Mouse (Mus musculus): ENCODE results near the gene Jmjd7.

- no peak for TF ChIP-seq CTCF (IDR thresholded peaks at IDR 0.05; ENCODE audit: insufficient read depth, low read length)
- no peak for TF ChIP-seq POLR2A (IDR thresholded peaks at IDR 0.05; ENCODE audit: borderline replicate concordance, extremely low read depth, low read depth, low read length)
These were observed 658 bp downstream of the Jmjd7 start for GRCm38 (mm10) chr2:120027950-120028331.
